Mouse (Mus musculus) CH12.LX (cell line): ENCODE data around the gene Pipox. TPM values are rescaled to one million over a fixed set of nuclear protein-coding genes. Genes with fewer than 3 reads are reported as not detected.

Source experiments
- DNase-seq: peaks from one replicate; pipeline ENCODE4 v3.0.0-alpha.2; 2013; ENCODE audit errors: extremely low read depth
- H3K27ac ChIP-seq: 2 replicates; pipeline ENCODE4 v1.5.1; 2012; ENCODE audit warnings: low read depth, mild to moderate bottlenecking, control low read depth, moderate library complexity; ENCODE audit not compliant: insufficient read depth
- H3K27me3 ChIP-seq: replicated peaks from 2 replicates; pipeline ENCODE3; 2012; ENCODE audit warnings: inconsistent platforms
- H3K36me3 ChIP-seq, 2 experiments: replicated peaks in 1 of 2; 2 replicates each; pipeline versions ENCODE3 to v1.6.1; 2012; ENCODE audit warnings: inconsistent platforms in 1 of 2, low read length in 1 of 2, mild to moderate bottlenecking in 1 of 2, mixed read lengths in 1 of 2, moderate library complexity in 1 of 2; ENCODE audit not compliant: control insufficient read depth in 1 of 2, insufficient read depth in 1 of 2
- H3K4me1 ChIP-seq, 2 experiments: 2 replicates each; pipeline ENCODE4 v1.6.1; 2012; ENCODE audit warnings: inconsistent platforms in 1 of 2, moderate library complexity in 1 of 2; ENCODE audit not compliant: insufficient read depth in 2 of 2, control insufficient read depth in 1 of 2
- H3K4me2 ChIP-seq: 2 replicates; pipeline ENCODE4 v1.6.1; 2012; ENCODE audit warnings: low read depth, mild to moderate bottlenecking, control low read depth; ENCODE audit not compliant: poor library complexity, insufficient read depth, severe bottlenecking
- H3K4me3 ChIP-seq, 3 experiments: fragments of 150-350 bp in 1 of 3; sonication (generic) in 1 of 3; replicated peaks in 1 of 3; 2 replicates each; pipeline versions ENCODE3 to v1.5.1; 2011 to 2012; ENCODE audit warnings: low read depth in 2 of 3, low read length in 2 of 3, mild to moderate bottlenecking in 2 of 3, moderate library complexity in 2 of 3, control low read depth in 1 of 3, improper control_type of control experiment in 1 of 3, inconsistent platforms in 1 of 3, mixed read lengths in 1 of 3; ENCODE audit not compliant: poor library complexity in 1 of 3
- H3K79me2 ChIP-seq: replicated peaks from 2 replicates; pipeline ENCODE4 v1.6.1; 2012; ENCODE audit warnings: mild to moderate bottlenecking, moderate library complexity; ENCODE audit not compliant: control insufficient read depth, poor library complexity, insufficient read depth, severe bottlenecking; ENCODE audit errors: extremely low read depth
- H3K9ac ChIP-seq: 2 replicates; pipeline ENCODE4 v1.6.1; 2012; ENCODE audit warnings: low read depth, mild to moderate bottlenecking, control low read depth, moderate library complexity; ENCODE audit not compliant: insufficient read depth
- H3K9me3 ChIP-seq: replicated peaks from 2 replicates; pipeline ENCODE3; 2012; ENCODE audit warnings: low read length, inconsistent platforms, mixed read lengths
- CHD2 ChIP-seq: IDR thresholded peaks from 2 replicates; pipeline ENCODE4 v1.6.1; 2011; ENCODE audit warnings: low read length, improper control_type of control experiment
- E2F4 ChIP-seq: IDR thresholded peaks from 2 replicates; pipeline ENCODE4 v1.6.1; 2011; ENCODE audit warnings: low read depth, low read length, improper control_type of control experiment; ENCODE audit not compliant: insufficient replicate concordance
- ELF1 ChIP-seq: IDR thresholded peaks from 2 replicates; pipeline ENCODE4 v1.6.1; 2014; ENCODE audit warnings: low read depth, mild to moderate bottlenecking, inconsistent platforms, low read length, improper control_type of control experiment
- EP300 ChIP-seq: IDR thresholded peaks from 2 replicates; pipeline ENCODE4 v1.6.1; 2011; ENCODE audit warnings: low read length, improper control_type of control experiment
- GABPA ChIP-seq: IDR thresholded peaks from 2 replicates; pipeline ENCODE4 v1.6.1; 2012; ENCODE audit warnings: low read depth, low read length, improper control_type of control experiment, inconsistent platforms; ENCODE audit not compliant: insufficient replicate concordance
- JUN ChIP-seq: IDR thresholded peaks from 2 replicates; pipeline ENCODE4 v1.6.1; 2011; ENCODE audit warnings: low read depth, mild to moderate bottlenecking, low read length, improper control_type of control experiment, moderate library complexity; ENCODE audit not compliant: insufficient read depth
- MAFK ChIP-seq: IDR thresholded peaks from 2 replicates; pipeline ENCODE4 v1.6.1; 2011; ENCODE audit warnings: low read length, improper control_type of control experiment; ENCODE audit not compliant: insufficient replicate concordance
- MAX ChIP-seq: IDR thresholded peaks from 2 replicates; pipeline ENCODE4 v1.6.1; 2011; ENCODE audit warnings: low read length, improper control_type of control experiment
- MAZ ChIP-seq: IDR thresholded peaks from 2 replicates; pipeline ENCODE4 v1.6.1; 2012; ENCODE audit warnings: low read depth, mild to moderate bottlenecking, inconsistent platforms, low read length, improper control_type of control experiment, moderate library complexity
- MEF2A ChIP-seq: IDR thresholded peaks from 2 replicates; pipeline ENCODE4 v1.6.1; 2014; ENCODE audit warnings: low read depth, mild to moderate bottlenecking, inconsistent platforms, low read length, improper control_type of control experiment, borderline replicate concordance
- NELFE ChIP-seq: IDR thresholded peaks from 2 replicates; pipeline ENCODE4 v1.6.1; 2011; ENCODE audit warnings: low read depth, low read length, improper control_type of control experiment
- NRF1 ChIP-seq: IDR thresholded peaks from 2 replicates; pipeline ENCODE4 v1.6.1; 2014; ENCODE audit warnings: low read depth, mild to moderate bottlenecking, inconsistent platforms, low read length, improper control_type of control experiment, moderate library complexity
- PAX5 ChIP-seq: IDR thresholded peaks from 2 replicates; pipeline ENCODE4 v1.6.1; 2012; ENCODE audit warnings: low read length, inconsistent platforms, mixed read lengths
- POLR2AphosphoS2 ChIP-seq: IDR thresholded peaks from 2 replicates; pipeline ENCODE4 v1.6.1; 2011; ENCODE audit warnings: low read depth, low read length, improper control_type of control experiment
- RAD21 ChIP-seq: IDR thresholded peaks from 2 replicates; pipeline ENCODE4 v1.6.1; 2011; ENCODE audit warnings: low read depth, mild to moderate bottlenecking, low read length, improper control_type of control experiment, moderate library complexity
- SIN3A ChIP-seq: IDR thresholded peaks from 2 replicates; pipeline ENCODE4 v1.6.1; 2012; ENCODE audit warnings: low read length, improper control_type of control experiment, inconsistent platforms
- TBP ChIP-seq: conservative IDR thresholded peaks from 2 replicates; pipeline ENCODE4 v1.6.1; 2011; ENCODE audit warnings: low read depth, low read length, improper control_type of control experiment
- USF1 ChIP-seq: IDR thresholded peaks from 2 replicates; pipeline ENCODE4 v1.6.1; 2014; ENCODE audit warnings: low read depth, mild to moderate bottlenecking, inconsistent platforms, low read length, improper control_type of control experiment
- USF2 ChIP-seq: conservative IDR thresholded peaks from 2 replicates; pipeline ENCODE4 v1.6.1; 2011; ENCODE audit warnings: low read depth, low read length, improper control_type of control experiment
- ZC3H11A ChIP-seq: IDR thresholded peaks from 2 replicates; pipeline ENCODE4 v1.6.1; 2012; ENCODE audit warnings: low read depth, mild to moderate bottlenecking, inconsistent platforms, low read length, improper control_type of control experiment
- ZKSCAN1 ChIP-seq: IDR thresholded peaks from 2 replicates; pipeline ENCODE4 v1.6.1; 2012; ENCODE audit warnings: low read depth, inconsistent platforms, low read length, improper control_type of control experiment, borderline replicate concordance
- ZMIZ1 ChIP-seq: IDR thresholded peaks from 2 replicates; pipeline ENCODE4 v1.6.1; 2012; ENCODE audit warnings: low read depth, mild to moderate bottlenecking, inconsistent platforms, low read length, improper control_type of control experiment
- ZNF384 ChIP-seq: IDR thresholded peaks from 2 replicates; pipeline ENCODE4 v1.6.1; 2012; ENCODE audit warnings: low read depth, low read length, improper control_type of control experiment, inconsistent platforms
- dilution Hi-C: fragments of 300-500 bp; cut with MboI; formaldehyde crosslinking; loops from 2 replicates; pipeline ENCODE4 v1.14.3; 2020; ENCODE audit warnings: low sequenced_read_pairs; ENCODE audit not compliant: extremely low pct_unique_long_range_greater_than_20kb, extremely low pct_ligation_motif_present
- in situ Hi-C: fragments of 300-500 bp; cut with MboI; formaldehyde crosslinking; loops from 3 replicates; pipeline ENCODE4 v1.14.3; 2019; ENCODE audit warnings: low sequenced_read_pairs, low pct_ligation_motif_present, low pct_unique_long_range_greater_than_20kb, mixed read lengths
- polyA plus RNA-seq: library from polyadenylated mRNA; unstranded; fragments of >175 nt; gene quantifications from 2 replicates; pipeline ENCODE4 v1.2.1, GENCODE M21; 2012; ENCODE audit warnings: low read depth; ENCODE audit not compliant: insufficient read length
- total RNA-seq, 2 experiments: library from RNA; depleted of rRNA; stranded (reverse); fragments of 300-350 nt in 1 of 2; fragments of >200 nt in 1 of 2; gene quantifications; 2 replicates each; pipeline ENCODE4 v1.2.3; 2012 to 2014

The Pipox gene
- total and polyA plus RNA-seq, 3 experiments, result 0.13 to 0.36 (median 0.21) TPM

DNA sequence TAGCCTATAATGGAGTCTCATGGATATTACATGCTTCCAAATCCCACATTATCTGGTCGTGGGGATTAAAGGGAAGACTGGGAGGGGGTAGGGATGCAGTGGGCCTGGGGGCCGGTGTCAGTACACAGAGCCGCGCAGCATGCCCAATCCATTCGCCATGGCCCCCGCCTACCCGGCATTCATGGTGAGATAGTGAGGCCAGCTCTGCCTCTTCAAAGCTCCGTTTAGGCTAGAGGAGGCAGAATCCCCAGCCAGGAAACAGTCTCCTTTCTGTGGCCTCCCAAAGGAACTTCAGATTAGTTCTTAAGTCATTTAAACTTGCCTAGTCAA lies 8.7 kb downstream of the Pipox start:
- in situ Hi-C loops, result no loop called here
- H3K36me3 ChIP-seq, result no peaks in the 10 kb centered on the region
- H3K9ac ChIP-seq, result no peak overlapping the region

GRCm38 (mm10) chr11:77884524-77885245 lies 9.2 kb downstream of the Pipox start:
- Histone ChIP-seq H3K9me3 (no peaks in the 10 kb centered on the region), H3K79me2 (no peaks in the 10 kb centered on the region), H3K4me1 (peaks cover 6 to 43% of the 10 kb centered on the region in 2 experiments; a peak in 3 of 4 replicates), H3K36me3 (no peaks in the 10 kb centered on the region), H3K27ac (no peak overlapping the region), H3K27me3 (no peaks in the 10 kb centered on the region), H3K9ac (no peak overlapping the region), H3K4me2 (no peak overlapping the region), H3K4me3 (no peak overlapping the region)
- TF ChIP-seq MAZ (no peak), JUN (no peak), USF2 (no peak), POLR2AphosphoS2 (no peak), MEF2A (no peak), ZNF384 (no peak), E2F4 (no peak), ELF1 (no peak), GABPA (no peak), USF1 (no peak), ZMIZ1 (no peak), RAD21 (no peak)
- dilution Hi-C loops, result no loop called here
- in situ Hi-C loops, result no loop called here
- no peak for DNase-seq

More for the DNA sequence above, 8.7 kb downstream of the Pipox start:
- H3K9me3 ChIP-seq, result no peaks in the 10 kb centered on the region
- TF ChIP-seq ZMIZ1 (no peak), ZKSCAN1 (no peak), POLR2AphosphoS2 (no peak), MAX (no peak), NRF1 (no peak), ZNF384 (no peak), NELFE (no peak), GABPA (no peak), SIN3A (no peak), CHD2 (no peak), MAFK (no peak), PAX5 (no peak), TBP (no peak), ZC3H11A (no peak), EP300 (no peak), JUN (no peak)
- no peaks in the 10 kb centered on the region for H3K27me3 ChIP-seq
- no peak overlapping the region for H3K4me2 ChIP-seq
- no peak overlapping the region for H3K4me3 ChIP-seq
- peaks cover 6 to 47% of the 10 kb centered on the region in 2 experiments; a peak in 3 of 4 replicates for H3K4me1 ChIP-seq
- H3K79me2 ChIP-seq, result no peaks in the 10 kb centered on the region
- dilution Hi-C loops, result no loop called here
- no peak overlapping the region for H3K27ac ChIP-seq
- DNase-seq, result no peak
